Mouse (Mus musculus) liver (tissue): Measurements from ENCODE around the gene Cyp2j7.
"Not testable (repeated sequence)": the region's sequence is repeated elsewhere in the genome, so short reads cannot be mapped to it uniquely, and the experiment has no call there.

Experiments
- DNase-seq: peaks from one replicate; pipeline ENCODE4 v3.0.0-alpha.2; 2020; ENCODE audit warnings: mixed read lengths

Cyp2j7 gene

GRCm38 (mm10) chr4:96236559-96236958 is at the start of gene Cyp2j7:
Cyp2j7 (minus strand) TSS chr4:96236659.
- no peak for DNase-seq

GRCm38 (mm10) chr4:96276896-96277295 is 40.4 kb upstream of the Cyp2j7 start:
- not testable (repeated sequence) for DNase-seq

- peak; percentile 6 for DNase-seq
Measured at GRCm38 (mm10) chr4:96273907-96274306, 37.4 kb upstream of the Cyp2j7 start.

GRCm38 (mm10) chr4:96196701-96197100 is 39.8 kb downstream of the Cyp2j7 start:
- no peak for DNase-seq

GRCm38 (mm10) chr4:96189321-96189720 is 47.1 kb downstream of the Cyp2j7 start:
- not testable (repeated sequence) for DNase-seq

GRCm38 (mm10) chr4:96188671-96189070 is 47.8 kb downstream of the Cyp2j7 start:
- not testable (repeated sequence) for DNase-seq

- not testable (repeated sequence) for DNase-seq
Measured at GRCm38 (mm10) chr4:96188146-96188545, 48.3 kb downstream of the Cyp2j7 start.

GRCm38 (mm10) chr4:96184716-96185115 is 51.7 kb downstream of the Cyp2j7 start:
- DNase-seq = not testable (repeated sequence)

- no peak for DNase-seq
Measured at GRCm38 (mm10) chr4:96162839-96163238, 73.6 kb downstream of the Cyp2j7 start.

GRCm38 (mm10) chr4:96161575-96161974 is 74.9 kb downstream of the Cyp2j7 start:
- DNase-seq = no peak
